Mouse (Mus musculus) hindbrain, postnatal 0 days (tissue): ENCODE results near the gene Myf5. TPM values are rescaled to one million over a fixed set of nuclear protein-coding genes. Genes with fewer than 3 reads are reported as not detected.

Experiments used
- ATAC-seq: fragments of 200-750 bp; cut with Nextera tagmentation; 2 replicates; pipeline ENCODE4 v1.8.0; 2017; ENCODE audit warnings: mild to moderate bottlenecking, moderate TSS enrichment, moderate library complexity
- DNase-seq: peaks from one replicate; pipeline ENCODE4 v3.0.0-alpha.2; 2015; ENCODE audit warnings: low spot score
- H3K27ac ChIP-seq: fragments of 300-500 bp; sonication (generic); 2 replicates; pipeline ENCODE4 v1.5.1; 2014; ENCODE audit warnings: mild to moderate bottlenecking
- H3K27me3 ChIP-seq: fragments of 300-500 bp; sonication (generic); 2 replicates; pipeline ENCODE4 v1.6.1; 2014; ENCODE audit warnings: low read length, mixed read lengths; ENCODE audit not compliant: insufficient read depth
- H3K36me3 ChIP-seq: fragments of 300-500 bp; sonication (generic); 2 replicates; pipeline ENCODE4 v1.6.1; 2014; ENCODE audit warnings: low read length, mixed read lengths; ENCODE audit not compliant: insufficient read depth
- H3K4me1 ChIP-seq: fragments of 300-500 bp; sonication (generic); 2 replicates; pipeline ENCODE4 v1.6.1; 2014; ENCODE audit warnings: antibody characterized with exemption, low read length, mixed read lengths; ENCODE audit not compliant: insufficient read depth
- H3K4me2 ChIP-seq: fragments of 300-500 bp; sonication (generic); 2 replicates; pipeline ENCODE4 v1.6.1; 2014; ENCODE audit warnings: low read depth, mild to moderate bottlenecking, low read length, moderate library complexity, mixed read lengths
- H3K4me3 ChIP-seq: fragments of 300-500 bp; sonication (generic); 2 replicates; pipeline ENCODE4 v1.5.1; 2014; ENCODE audit warnings: low read length
- H3K9ac ChIP-seq: fragments of 300-500 bp; sonication (generic); replicated peaks from 2 replicates; pipeline ENCODE4 v1.6.1; 2014; ENCODE audit warnings: mild to moderate bottlenecking, low read length, moderate library complexity, mixed read lengths
- H3K9me3 ChIP-seq: fragments of 300-500 bp; sonication (generic); 2 replicates; pipeline ENCODE4 v1.6.1; 2016; ENCODE audit warnings: low read length, mixed read lengths
- CTCF ChIP-seq: IDR thresholded peaks from 2 replicates; pipeline ENCODE4 v1.5.1; 2016; ENCODE audit warnings: antibody characterized with exemption, control low read depth, low read depth
- WGBS: fragments of 180-500 bp; shearing (Covaris S2); extraction: QIAGEN DNeasy Blood & Tissue Kit; methylation state at CpG from one replicate; pipeline ENCODE4 v1.1.7; 2014; 5-methylcytosine and 5-hydroxymethylcytosine counted together
- polyA plus RNA-seq: library from polyadenylated mRNA; unstranded; fragments of >200 nt; fragmentation: Nextera tagmentation; extraction: Ambion mirVana; gene quantifications from 2 replicates; pipeline ENCODE4 v1.2.1, GENCODE M21; 2015
- total RNA-seq: library from RNA; depleted of rRNA; stranded (reverse); fragments of >200 nt; gene quantifications from 2 replicates; pipeline ENCODE4 v1.2.3, GENCODE M21; 2014

Myf5 gene
- total and polyA plus RNA-seq, 2 experiments from 2014 or later = not detected

DNA sequence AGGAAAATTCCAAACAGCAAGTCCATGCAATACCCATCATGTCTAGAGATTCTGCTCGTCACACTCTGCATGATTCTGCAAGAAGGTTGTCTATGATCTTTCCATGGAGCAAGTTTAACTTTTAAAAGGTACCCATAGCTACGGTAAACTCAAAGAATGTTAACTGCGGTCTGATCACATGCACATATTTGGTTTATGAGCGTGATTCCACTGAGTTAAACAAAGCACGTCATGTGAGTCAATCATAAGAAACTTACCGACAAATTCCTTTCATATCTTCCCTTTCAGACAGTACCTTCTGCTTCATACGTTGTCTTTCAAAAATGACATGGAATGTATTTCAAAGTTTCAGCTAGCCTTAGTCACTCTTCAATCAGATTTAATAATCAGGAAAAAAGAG is 16.3 kb upstream of the Myf5 start:
- no peak overlapping the region for H3K4me2 ChIP-seq
- no peaks in the 10 kb centered on the region for H3K9me3 ChIP-seq
- H3K4me3 ChIP-seq = no peak overlapping the region
- H3K4me1 ChIP-seq = no peaks in the 10 kb centered on the region
- H3K27me3 ChIP-seq = no peaks in the 10 kb centered on the region
- no peak overlapping the region for H3K27ac ChIP-seq
- no peak for TF ChIP-seq CTCF
- H3K9ac ChIP-seq = no peak overlapping the region
- no peak for ATAC-seq
- no peaks in the 10 kb centered on the region for H3K36me3 ChIP-seq
- WGBS = 94% methylated on average over 7 of the region's 7 CpGs
- DNase-seq = no peak

- ATAC-seq (no peak), DNase-seq (no peak)
- Histone ChIP-seq H3K9me3 (no peaks in the 10 kb centered on the region), H3K4me3 (no peak overlapping the region), H3K4me2 (no peak overlapping the region), H3K27ac (no peak overlapping the region), H3K9ac (no peak overlapping the region), H3K36me3 (no peaks in the 10 kb centered on the region), H3K27me3 (no peaks in the 10 kb centered on the region), H3K4me1 (no peaks in the 10 kb centered on the region)
- no peak for TF ChIP-seq CTCF
- 88% methylated on average over 7 of the region's 7 CpGs for WGBS
Observed at GRCm38 (mm10) chr10:107499656-107500055, 13.7 kb upstream of the Myf5 start.

DNA sequence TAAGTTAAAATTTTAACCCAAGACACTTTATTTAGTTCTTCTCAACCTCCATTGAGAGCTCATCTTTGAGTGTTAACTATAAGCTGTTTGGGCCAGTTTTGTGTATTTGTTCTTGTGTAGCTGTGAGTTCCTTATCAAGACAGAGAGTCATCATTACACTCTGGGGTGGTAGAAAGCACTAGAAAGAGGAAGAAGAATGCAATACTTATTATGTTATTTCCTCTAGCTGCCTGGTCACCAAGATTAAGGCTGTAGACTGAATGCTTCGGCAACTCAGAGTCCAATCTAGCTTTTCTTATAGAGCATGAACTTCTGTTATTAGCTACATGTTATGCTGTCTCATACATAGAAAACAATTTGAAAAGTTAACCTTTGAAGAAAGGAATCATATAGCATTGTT is 10.5 kb upstream of the Myf5 start:
- no peaks in the 10 kb centered on the region for H3K4me1 ChIP-seq
- no peak for TF ChIP-seq CTCF
- no peak for DNase-seq
- ATAC-seq = no peak
- H3K4me3 ChIP-seq = no peak overlapping the region
- H3K27me3 ChIP-seq = no peaks in the 10 kb centered on the region
- H3K9me3 ChIP-seq = no peaks in the 10 kb centered on the region
- 90% methylated on average over 1 of the region's 1 CpGs for WGBS
- H3K36me3 ChIP-seq = no peaks in the 10 kb centered on the region
- no peak overlapping the region for H3K27ac ChIP-seq
- no peak overlapping the region for H3K4me2 ChIP-seq
- no peak overlapping the region for H3K9ac ChIP-seq

DNA sequence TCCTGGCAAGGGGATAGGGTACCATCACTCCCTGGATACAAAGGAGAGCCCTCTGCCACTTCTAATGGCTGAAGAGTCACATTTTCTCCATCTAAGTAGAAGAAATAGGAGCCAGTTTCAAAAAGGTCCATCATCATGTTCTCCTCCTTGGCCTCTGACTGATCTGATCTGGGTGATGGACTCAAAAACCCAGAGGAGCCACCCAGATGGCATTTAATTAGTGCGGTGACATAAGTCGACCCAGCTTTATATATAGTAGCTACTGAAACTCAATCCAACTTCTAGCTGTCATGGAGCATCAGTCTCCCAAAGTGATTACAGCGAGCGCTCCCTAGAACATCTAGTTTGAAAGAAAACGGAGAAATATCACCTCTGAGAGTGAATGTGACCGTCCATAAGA is 8.6 kb upstream of the Myf5 start, which contains the start of gene Myf6:
TSS of gene Myf6 (minus strand) at position 170 of the 400 bp plus-strand sequence.
- WGBS = 86% methylated on average over 6 of the region's 6 CpGs
- DNase-seq (no peak), ATAC-seq (no peak)
- no peaks in the 10 kb centered on the region for H3K36me3 ChIP-seq
- TF ChIP-seq CTCF = no peak
- H3K27ac ChIP-seq = no peak within 1 kb of the TSS
- H3K9me3 ChIP-seq = no peaks in the 10 kb centered on the region
- H3K4me3 ChIP-seq = peak within 1 kb of the TSS; percentile 24; the same call in 1 of the 2 replicates
- peak within 1 kb of the TSS; percentile 49 for H3K4me2 ChIP-seq
- no peaks in the 10 kb centered on the region for H3K27me3 ChIP-seq
- H3K9ac ChIP-seq = no peak within 1 kb of the TSS
- no peaks in the 10 kb centered on the region for H3K4me1 ChIP-seq

- no peaks in the 10 kb centered on the region for H3K27me3 ChIP-seq
- H3K4me3 ChIP-seq = peak overlapping the region; percentile 24
- DNase-seq (no peak), ATAC-seq (0 out of 2 replicates have a peak, but pooled peaks have one; percentile 4)
- H3K4me1 ChIP-seq = no peaks in the 10 kb centered on the region
- no peak for TF ChIP-seq CTCF
- H3K9me3 ChIP-seq = no peaks in the 10 kb centered on the region
- no peak overlapping the region for H3K27ac ChIP-seq
- WGBS = 43% methylated on average over 20 of the region's 20 CpGs
- no peak overlapping the region for H3K9ac ChIP-seq
- no peaks in the 10 kb centered on the region for H3K36me3 ChIP-seq
- peak overlapping the region; percentile 49 for H3K4me2 ChIP-seq
Observed at GRCm38 (mm10) chr10:107493580-107494474, 7.9 kb upstream of the Myf5 start.

DNA sequence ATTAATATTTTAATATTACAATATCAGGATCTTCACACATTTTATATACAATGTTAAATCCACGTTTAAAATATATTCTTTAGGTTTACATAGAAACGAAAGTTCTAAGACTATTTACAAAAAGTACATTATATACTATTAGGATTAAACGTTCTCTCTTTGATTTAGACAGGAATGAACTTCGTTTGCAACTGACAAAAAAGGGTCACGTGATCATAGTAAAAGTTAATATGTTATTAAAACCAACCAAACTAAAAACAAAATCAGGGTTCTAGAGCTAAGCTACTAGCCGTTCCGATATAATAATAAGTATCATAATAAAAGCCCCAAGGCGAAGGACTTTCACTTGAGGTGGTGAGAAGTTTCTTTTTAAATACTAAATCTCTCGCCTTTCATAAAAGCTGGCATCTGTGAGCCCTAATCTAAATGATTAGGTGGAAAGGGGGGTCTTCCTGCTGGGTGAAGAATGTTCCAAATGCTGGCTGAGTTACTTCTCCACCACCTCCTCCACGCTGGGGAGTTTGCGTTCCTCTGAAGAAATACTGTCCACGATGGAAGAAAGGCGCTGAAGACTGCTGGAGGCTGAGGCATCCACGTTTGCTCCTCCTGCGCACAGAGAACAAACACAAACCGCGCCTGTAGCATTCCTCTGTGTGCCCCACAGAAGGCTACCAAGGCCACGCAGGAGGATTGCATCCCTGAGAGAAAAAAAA is 7.1 kb upstream of the Myf5 start:
- Histone ChIP-seq H3K4me3 (peak overlapping the region; percentile 24), H3K9me3 (no peaks in the 10 kb centered on the region), H3K27ac (no peak overlapping the region), H3K27me3 (no peaks in the 10 kb centered on the region), H3K36me3 (no peaks in the 10 kb centered on the region), H3K9ac (no peak overlapping the region), H3K4me1 (no peaks in the 10 kb centered on the region), H3K4me2 (peak overlapping the region; percentile 49)
- ATAC-seq (no peak), DNase-seq (no peak)
- TF ChIP-seq CTCF = no peak
- WGBS = 41% methylated on average over 18 of the region's 18 CpGs
